Mouse (Mus musculus) v-Abl transformed pro-B cells (cell line): ENCODE measurements around the gene Zfp804a.

Source experiments
- in situ Hi-C, 2 experiments: fragments of 400-800 bp; cut with MboI; formaldehyde crosslinking; loops; one replicate each; pipeline ENCODE4 v1.15.1; 2025; ENCODE audit not compliant: unreplicated experiment in 2 of 2

Gene Zfp804a

DNA sequence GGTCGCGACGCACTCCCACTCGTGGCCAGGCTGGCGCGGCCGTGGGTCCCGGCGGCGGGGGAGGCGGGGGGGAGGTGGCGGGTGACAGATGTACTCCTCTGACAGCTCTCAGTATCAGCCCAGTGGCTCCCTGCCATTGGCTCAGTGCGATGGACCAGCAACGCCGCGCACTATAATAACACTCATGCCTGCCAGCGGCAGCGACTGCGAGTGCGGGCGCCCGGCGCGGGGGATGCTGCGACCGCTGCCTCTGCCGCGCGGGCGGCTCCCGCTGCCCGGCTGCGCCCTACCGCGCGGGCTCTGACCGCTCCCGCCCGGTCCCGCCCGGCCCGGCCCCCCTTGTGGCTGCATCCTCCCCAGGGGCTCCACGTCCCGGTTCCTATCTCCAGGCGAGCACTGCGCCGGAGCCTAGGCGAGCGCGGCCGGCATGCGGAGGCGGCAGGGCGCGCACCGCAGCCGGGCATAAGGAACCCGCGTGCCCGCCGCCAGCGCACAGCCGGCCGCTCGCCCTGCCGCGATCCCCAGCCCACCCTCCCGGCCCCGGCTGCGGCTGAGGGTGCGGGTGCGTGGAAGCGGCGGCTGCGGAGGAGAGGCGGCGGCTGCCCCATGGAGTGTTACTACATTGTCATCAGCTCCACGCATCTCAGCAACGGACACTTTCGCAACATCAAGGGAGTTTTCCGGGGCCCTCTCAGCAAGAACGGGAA lies at the start of gene Zfp804a:
TSS of gene Zfp804a (plus strand) at position 38 of the 707 bp plus-strand sequence.
- in situ Hi-C loops = loop anchor here in 1 of 2 experiments (25.0 kb wide), 1 partner anchor 1559 kb away; no protein-coding TSS in a partner anchor

DNA sequence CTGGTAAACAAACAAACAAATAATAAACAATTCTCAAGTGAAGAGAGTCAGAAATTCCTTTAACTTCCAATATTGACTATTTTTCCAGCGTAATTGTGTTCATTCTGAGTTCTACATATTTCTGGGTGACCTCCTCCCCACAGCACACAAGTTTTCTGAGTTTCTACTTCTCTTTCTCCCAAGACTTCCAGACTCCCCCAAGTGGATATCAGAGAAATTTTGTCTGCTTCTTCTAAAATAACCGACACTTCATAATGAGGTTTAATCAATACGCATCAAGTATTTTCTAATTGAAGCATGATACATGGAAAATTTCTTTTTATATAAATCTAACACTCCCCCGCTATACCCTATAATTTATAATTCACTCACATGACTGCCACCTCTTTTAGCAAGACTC lies 1.4 kb upstream of the Zfp804a start:
- in situ Hi-C loops = loop anchor here in 1 of 2 experiments (25.0 kb wide), 1 partner anchor 1561 kb away; no protein-coding TSS in a partner anchor

DNA sequence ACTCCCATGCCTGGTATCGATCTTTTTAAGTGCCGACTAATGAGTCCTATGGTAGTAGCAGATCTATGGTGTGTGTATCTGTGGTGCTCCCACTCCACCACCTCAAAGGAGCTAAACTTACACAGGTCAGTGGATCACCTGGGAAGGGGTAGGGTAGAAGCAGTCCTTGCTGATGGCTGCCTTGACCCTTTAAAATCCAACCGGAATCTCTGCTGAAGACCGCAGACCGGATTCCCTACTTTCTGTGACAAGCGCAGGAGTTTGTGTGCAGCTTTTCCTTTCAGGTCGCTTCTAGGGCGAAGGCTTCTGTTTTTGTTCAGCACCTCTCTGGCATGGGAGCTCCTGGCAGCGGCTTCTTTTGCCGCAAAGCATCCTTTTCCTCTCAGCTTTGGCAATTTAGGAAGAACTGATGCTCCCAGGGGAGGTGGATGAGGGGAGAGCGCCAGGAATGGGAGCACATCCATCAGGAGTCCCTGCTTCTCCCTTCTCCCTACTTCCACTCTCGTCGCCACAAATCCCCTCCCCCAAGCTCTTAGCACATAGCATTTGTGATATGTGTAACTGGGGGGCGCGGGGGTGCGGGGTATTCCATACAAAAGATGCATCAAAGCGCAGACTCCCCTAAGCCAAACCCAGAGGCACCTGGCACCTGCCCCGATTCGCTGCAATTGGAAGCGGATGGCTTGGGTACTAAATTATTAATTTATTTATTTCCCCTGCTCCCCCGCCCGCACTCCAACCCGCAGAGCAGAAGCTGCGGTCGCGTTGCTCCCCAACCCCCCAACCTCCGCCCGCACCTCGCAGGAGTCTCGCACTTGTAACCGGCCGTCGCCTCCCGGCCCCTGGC lies 461 bp upstream of the Zfp804a start:
- in situ Hi-C loops = loop anchor here in 1 of 2 experiments (25.0 kb wide), 1 partner anchor 1560 kb away; no protein-coding TSS in a partner anchor

DNA sequence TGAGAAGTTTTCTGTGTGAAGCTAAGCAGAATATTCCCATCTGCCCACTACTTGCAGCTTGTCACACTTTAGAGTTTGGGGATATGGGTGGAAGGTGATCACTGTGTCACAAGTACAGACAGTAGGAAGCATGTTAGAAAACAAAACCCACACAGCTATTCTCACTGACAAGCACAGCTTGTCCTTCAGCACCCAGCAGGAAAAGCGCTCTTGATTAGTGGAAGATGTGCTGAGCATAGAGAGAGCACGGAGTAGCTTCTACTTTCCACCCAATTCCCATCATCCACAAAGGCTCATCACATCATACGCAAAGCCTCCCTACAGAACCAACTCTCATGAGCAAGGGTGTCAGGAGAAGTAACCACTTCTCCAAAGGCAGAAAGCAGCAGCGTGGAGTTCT lies 1.4 kb downstream of the Zfp804a start:
- in situ Hi-C loops = loop anchor here in 1 of 2 experiments (25.0 kb wide), 1 partner anchor 1558 kb away; no protein-coding TSS in a partner anchor

DNA sequence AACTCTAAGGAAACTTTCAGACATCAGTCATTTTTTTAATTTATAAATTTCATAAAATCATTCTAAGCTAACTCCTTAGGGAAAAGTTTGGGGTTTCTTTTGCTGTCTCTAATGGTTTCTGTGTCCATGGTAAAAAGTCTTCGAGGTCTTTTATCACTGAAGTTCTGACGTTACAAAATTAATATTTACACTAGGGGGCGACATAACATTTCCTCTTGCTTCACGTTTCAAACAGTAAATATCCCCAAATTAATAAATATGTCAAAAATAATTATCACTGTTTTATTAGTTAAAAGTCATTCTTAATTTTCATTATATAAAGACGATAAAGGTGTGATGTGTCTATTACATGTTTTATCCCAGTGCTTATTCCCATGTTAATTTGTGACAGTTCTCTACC lies 11.6 kb downstream of the Zfp804a start:
- in situ Hi-C loops = loop anchor here (5.0 to 25.0 kb wide), 3 partner anchors 1268 to 1548 kb away; no protein-coding TSS in a partner anchor

DNA sequence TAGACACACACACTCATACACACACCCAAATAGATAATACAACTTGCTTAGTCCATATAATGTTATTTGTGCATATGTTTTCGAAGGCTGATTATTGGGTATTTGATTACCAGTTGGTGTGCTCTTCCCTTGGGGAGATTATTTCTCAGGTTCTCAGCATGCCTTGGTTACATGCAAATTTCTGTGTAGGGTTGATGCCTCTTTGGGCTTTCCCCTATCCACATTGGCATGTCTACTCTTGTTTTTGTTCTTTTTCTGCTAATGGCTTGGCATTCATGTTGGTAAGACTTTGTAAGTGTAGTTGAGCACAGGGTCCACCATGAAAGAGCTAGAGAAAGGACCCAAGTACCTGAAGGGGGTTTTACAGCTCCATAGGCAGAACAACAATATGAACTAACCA lies 14.9 kb downstream of the Zfp804a start:
- in situ Hi-C loops = loop anchor here in 1 of 2 experiments (10.0 to 25.0 kb wide), 2 partner anchors 1267 to 1544 kb away; no protein-coding TSS in a partner anchor

DNA sequence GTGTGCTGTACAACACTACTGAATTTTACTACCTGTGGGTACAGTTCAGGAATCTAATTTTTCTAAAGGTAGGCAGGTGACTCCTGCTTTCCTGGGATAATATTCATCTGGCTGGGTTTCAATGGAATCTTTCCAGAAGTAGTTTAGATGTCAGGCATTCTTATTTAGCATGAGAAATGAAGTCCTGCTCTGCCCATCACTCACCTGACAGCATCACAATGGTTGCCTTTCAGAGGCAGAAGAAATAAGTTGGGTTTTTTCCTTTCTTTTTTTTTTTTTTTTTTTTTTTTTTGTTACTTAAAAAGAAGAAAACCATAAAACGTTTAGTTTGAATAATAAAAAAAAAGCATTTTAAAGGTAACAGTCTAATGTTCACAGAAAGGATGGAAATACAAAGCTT lies 16.1 kb downstream of the Zfp804a start:
- in situ Hi-C loops = loop anchor here in 1 of 2 experiments (10.0 to 25.0 kb wide), 2 partner anchors 1266 to 1543 kb away; no protein-coding TSS in a partner anchor

DNA sequence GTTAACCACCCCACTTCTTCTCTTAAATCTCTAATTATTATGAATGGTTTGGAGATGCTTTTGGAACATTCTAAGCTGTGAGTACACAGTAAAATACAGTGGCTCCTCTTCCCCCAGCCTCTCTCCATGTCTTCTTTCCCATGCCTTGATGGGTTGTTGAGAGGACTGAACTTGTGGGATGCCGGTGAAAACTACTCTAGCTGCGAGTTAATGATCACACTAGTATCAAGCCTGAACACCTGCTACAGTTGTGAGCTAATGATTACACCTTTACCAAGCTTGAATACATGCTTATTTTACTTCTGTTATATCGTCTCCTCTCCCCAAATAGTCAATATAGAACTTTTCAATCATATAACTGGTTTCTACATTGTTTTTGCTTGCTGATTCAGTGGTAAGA lies 23.9 kb downstream of the Zfp804a start:
- in situ Hi-C loops = loop anchor here in 1 of 2 experiments (25.0 kb wide), 4 partner anchors 1440 to 1935 kb away; partner anchors contain the start of gene Zc3h15

DNA sequence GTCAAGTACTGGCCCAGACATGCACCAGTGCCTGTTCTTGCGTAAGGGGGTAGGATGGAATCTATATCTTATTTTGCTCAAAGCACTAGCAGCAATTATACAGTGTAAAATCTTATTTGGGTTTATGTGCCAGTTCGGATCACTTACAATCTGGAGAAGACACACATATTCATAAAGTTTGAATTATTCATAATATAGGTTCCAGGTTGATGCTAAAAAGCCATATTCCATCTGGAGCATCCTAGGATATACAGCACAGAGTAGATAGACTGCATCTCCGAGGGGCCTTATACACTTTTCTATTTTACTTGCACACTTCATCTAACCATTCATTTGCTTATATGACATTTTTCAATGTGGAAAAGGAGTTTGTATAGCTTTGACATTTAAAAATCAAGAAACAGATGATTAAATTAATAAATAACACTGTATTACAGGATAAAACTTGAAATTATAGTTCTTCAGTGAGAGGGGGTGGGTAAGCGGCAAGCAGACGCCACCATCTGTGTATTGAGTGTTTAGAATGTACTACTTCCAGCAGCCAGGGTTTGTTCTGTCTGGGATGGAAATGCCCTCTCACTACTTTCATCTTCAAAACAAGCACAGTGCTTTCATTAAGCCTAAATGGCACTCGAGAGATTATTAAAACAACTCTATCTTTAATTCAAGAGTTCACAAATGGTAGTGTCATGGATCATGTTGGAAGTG lies 25.4 kb downstream of the Zfp804a start:
- in situ Hi-C loops = loop anchor here in 1 of 2 experiments (25.0 kb wide), 4 partner anchors 1441 to 1934 kb away; partner anchors contain the start of gene Zc3h15

DNA sequence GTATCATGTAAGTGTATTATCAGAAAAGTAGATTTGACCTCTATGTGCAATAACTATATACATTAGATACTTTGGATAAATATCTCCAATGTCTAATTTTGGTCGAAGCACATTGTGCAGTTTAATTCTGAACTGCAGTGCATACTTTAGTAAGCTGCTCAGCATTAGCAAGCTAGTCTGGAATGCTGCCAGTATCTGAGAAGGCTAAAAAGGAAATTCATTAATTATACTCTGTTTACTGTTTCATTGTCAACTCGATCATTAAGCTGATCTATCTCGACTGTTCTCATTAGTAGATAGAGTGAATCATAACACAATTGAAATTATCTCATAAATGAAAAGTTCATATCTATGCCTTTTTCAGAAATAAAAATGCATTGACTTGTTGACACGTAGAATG lies 27.7 kb downstream of the Zfp804a start:
- in situ Hi-C loops = loop anchor here in 1 of 2 experiments (25.0 kb wide), 4 partner anchors 1443 to 1932 kb away; partner anchors contain the start of gene Zc3h15

DNA sequence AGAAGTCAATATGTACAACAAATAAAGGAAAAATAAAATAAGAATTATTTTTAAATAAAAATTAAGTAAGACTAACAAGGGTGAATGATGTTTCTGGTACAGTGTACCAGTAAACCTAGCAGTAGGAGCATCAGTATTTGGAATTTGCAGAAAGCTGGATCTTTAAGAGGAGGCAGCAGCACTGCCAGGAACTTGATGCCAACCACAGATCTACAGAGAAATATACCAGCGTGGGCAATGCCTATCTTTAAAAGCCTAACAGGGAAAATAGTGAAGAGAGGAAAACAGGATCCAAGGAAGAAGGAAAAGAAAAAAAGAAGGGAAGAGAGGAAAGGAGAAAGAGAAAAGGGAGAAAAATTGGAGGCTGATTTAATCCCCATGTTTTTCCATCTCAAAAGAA lies 60.1 kb downstream of the Zfp804a start:
- in situ Hi-C loops = no loop called here

DNA sequence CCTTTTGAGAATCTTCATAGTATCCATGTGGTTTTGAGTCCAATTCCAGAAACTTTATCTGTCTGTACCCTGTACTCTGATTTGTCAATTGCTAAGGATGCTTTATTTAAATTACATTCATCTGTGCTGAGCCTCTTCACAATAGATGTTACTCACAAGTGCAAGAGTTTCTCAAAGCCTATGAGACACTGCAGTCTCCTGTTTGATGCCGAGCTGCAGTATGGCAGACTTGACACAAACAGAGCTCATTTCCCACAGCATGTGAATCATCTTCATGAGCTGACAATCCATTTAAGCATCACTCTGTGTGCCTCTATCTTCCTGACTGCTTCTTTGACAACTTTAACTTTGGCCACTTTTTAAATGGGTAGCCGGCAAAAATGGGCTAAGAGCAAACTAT lies 60.6 kb downstream of the Zfp804a start:
- in situ Hi-C loops = no loop called here

DNA sequence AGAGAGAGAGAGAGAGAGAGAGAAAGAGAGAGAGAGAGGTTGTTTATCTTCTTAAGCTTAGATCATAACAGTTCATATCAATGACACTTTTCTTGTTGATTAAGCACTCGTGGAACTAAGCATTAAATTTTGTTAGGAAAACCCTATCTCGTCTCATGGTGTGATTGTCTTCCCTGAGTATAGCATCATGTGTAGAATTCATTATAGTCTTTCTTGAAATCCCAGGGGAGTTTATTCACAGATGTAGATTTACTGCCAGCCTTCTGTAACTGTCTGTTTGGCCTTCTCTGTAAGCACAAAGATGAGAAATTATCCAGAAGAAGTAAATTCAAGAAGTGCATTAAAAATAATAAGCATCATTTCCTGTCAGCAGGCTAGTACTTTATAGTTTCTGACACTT lies 66.6 kb downstream of the Zfp804a start:
- in situ Hi-C loops = no loop called here

DNA sequence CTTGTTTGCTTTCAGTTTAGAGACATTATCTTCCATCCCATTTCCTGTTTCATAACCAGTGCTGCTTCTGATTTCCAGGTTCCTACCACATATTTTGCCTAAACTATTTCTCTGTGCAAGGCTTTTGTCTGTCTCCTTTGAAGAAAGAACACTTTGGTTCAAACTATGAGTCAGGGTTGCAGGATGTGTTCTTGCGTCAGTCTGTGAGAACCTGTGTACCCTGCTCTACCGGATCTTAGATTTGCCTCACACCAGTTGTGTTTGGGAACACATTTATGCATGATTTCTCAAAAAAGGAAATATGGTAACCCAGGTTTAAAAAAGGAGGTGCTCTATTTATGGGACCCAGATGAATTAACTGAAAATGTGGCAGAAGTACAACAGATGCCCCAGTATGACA lies 125.7 kb downstream of the Zfp804a start:
- in situ Hi-C loops = no loop called here

DNA sequence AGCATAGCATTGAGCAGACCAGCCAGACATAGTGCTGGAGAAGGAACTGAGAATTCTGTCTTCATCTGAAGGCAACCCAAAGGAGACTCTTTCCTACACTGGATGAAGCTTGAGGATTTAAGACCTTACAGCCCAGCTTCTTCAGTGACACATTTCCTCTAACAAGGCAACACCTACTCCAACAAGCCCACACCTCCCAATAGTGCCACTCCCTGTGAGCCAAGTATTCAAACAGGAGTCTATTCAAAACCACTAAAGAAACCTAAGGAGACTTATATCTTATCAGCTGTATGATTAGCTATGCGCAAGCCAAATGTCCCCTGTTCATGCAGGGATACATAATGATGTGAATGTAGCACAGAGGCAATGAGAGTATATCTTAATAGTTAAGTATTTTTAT lies 128.0 kb downstream of the Zfp804a start:
- in situ Hi-C loops = no loop called here

DNA sequence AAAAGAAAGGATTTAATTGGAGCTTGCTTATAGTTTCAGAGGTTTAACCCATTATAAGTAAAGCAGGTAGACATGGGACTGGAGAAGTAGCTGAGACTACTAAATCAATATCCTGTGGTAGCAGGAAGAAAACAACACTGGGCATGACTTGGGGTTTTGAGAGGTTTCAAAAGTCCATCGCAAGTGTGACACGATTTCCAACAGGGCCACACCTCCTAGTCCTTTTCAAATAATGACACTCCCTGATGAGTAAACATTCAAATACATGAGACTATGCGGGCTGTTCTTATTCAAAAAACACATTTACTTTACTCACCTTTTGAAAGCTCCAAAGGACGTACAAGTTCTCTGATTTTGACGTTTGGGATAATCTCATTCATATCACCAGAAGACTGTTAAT lies 146.9 kb downstream of the Zfp804a start:
- in situ Hi-C loops = no loop called here

DNA sequence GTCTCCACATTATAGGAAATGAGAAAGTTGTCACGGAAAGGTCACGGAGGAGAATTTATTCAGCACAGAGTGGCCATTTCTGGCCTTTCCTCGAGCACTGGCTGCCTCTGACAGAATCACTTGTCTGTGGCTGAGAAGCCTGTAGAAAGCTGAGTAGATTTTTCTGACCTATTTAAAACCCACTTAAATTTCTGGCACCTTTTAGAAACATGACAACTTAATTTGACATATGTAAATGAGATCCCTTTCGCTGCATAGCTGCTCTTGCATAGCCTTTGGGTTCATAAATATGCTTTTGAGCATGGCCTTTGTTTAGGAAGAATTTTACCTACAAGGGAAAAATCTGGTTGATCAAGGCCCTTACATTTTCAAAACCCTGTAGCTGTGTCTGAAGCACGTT lies 147.6 kb downstream of the Zfp804a start:
- in situ Hi-C loops = no loop called here

DNA sequence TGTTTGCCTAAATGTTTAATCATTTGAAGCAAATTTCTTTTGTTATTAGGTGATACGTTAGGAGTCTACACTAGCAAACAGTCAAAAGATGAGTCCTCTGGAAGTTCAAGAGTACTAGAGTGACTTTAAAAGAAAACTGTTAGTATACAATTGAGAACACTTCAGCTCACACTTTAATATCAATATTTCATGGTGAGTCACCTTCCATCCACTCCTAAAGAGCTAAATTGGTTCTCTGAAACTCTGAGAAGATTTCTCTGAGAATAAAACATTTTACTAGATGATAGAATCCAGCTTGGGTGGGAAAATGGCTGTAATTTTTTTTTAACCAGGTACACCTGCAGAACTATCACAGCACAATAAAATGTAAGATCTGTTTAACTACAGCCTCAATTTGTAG lies 157.6 kb downstream of the Zfp804a start:
- in situ Hi-C loops = no loop called here

DNA sequence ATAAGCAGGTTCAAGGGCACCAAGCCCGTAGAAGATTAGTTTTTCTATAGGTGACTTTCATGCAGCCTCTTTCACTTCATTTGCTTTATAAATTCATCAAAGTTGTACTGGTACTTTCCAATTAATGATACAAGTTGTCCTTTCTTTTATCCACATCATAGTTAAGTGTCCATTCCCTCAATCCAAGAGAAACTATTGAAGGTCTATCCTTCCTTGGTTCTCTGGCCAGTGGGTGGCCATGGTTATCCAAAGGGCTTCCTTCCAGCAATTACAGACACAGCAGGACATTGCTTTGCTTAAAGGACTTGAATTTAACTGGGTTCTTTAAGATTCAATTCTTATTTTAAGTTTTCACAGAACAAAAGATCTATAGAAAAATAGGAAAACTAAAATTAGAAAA lies 158.9 kb downstream of the Zfp804a start:
- in situ Hi-C loops = no loop called here

DNA sequence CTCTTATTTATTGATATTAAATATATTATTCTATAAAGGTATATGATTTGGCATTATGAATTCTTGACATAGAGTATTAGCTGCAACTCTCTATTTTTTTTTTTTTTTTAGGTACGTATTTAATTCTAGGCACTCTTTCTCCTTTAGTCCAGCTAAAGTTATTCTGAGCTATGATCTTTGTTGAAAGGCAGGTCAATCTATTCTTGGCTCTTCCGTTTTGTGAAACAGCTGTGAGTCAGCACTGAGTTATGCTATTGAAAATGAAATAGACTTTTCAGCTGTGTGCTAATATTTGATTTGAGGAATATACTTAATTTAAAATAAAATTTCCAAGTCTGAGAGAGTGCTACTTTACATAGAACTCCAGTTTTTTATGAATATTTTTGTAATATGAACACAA lies 164.9 kb downstream of the Zfp804a start:
- in situ Hi-C loops = no loop called here
